Mouse (Mus musculus) forebrain, embryonic 13.5 days (tissue): Measurements from ENCODE around the gene Gm49380. TPM values are rescaled to one million over a fixed set of nuclear protein-coding genes. Genes with fewer than 3 reads are reported as not detected.

Experiments used
- ATAC-seq: fragments of 200-750 bp; cut with Nextera tagmentation; 2 replicates; pipeline ENCODE4 v1.8.0; 2017
- H3K27ac ChIP-seq: fragments of 300-500 bp; sonication (generic); 2 replicates; pipeline ENCODE4 v1.5.1; 2015; ENCODE audit warnings: inconsistent platforms, mild to moderate bottlenecking, moderate library complexity
- H3K27me3 ChIP-seq: fragments of 300-500 bp; sonication (generic); 2 replicates; pipeline ENCODE4 v1.6.1; 2015; ENCODE audit warnings: mild to moderate bottlenecking, inconsistent platforms
- H3K36me3 ChIP-seq: fragments of 300-500 bp; sonication (generic); 2 replicates; pipeline ENCODE4 v1.6.1; 2015; ENCODE audit warnings: mild to moderate bottlenecking, inconsistent platforms; ENCODE audit not compliant: poor library complexity, severe bottlenecking
- H3K4me1 ChIP-seq: fragments of 300-500 bp; sonication (generic); 2 replicates; pipeline ENCODE4 v1.6.1; 2015; ENCODE audit warnings: inconsistent platforms
- H3K4me2 ChIP-seq: fragments of 300-500 bp; sonication (generic); 2 replicates; pipeline ENCODE4 v1.6.1; 2015; ENCODE audit warnings: inconsistent platforms, mild to moderate bottlenecking, moderate library complexity
- H3K4me3 ChIP-seq: fragments of 300-500 bp; sonication (generic); 2 replicates; pipeline ENCODE4 v1.5.1; 2015; ENCODE audit warnings: mild to moderate bottlenecking, inconsistent platforms
- H3K9ac ChIP-seq: fragments of 300-500 bp; sonication (generic); 2 replicates; pipeline ENCODE4 v1.6.1; 2015; ENCODE audit warnings: mild to moderate bottlenecking, inconsistent platforms
- H3K9me3 ChIP-seq: fragments of 300-500 bp; sonication (generic); replicated peaks from 2 replicates; pipeline ENCODE4 v1.6.1; 2016; ENCODE audit warnings: inconsistent platforms
- WGBS: fragments of 180-500 bp; shearing (Covaris S2); methylation state at CpG from one replicate; pipeline ENCODE4 v1.1.7; 2015; 5-methylcytosine and 5-hydroxymethylcytosine counted together
- polyA plus RNA-seq: library from polyadenylated mRNA; unstranded; fragments of >200 nt; fragmentation: Nextera tagmentation; extraction: Ambion mirVana; gene quantifications from 2 replicates; pipeline ENCODE4 v1.2.1, GENCODE M21; 2015

The Gm49380 gene
- polyA plus RNA-seq, 1 experiment from 2014 or later, result not detected

DNA sequence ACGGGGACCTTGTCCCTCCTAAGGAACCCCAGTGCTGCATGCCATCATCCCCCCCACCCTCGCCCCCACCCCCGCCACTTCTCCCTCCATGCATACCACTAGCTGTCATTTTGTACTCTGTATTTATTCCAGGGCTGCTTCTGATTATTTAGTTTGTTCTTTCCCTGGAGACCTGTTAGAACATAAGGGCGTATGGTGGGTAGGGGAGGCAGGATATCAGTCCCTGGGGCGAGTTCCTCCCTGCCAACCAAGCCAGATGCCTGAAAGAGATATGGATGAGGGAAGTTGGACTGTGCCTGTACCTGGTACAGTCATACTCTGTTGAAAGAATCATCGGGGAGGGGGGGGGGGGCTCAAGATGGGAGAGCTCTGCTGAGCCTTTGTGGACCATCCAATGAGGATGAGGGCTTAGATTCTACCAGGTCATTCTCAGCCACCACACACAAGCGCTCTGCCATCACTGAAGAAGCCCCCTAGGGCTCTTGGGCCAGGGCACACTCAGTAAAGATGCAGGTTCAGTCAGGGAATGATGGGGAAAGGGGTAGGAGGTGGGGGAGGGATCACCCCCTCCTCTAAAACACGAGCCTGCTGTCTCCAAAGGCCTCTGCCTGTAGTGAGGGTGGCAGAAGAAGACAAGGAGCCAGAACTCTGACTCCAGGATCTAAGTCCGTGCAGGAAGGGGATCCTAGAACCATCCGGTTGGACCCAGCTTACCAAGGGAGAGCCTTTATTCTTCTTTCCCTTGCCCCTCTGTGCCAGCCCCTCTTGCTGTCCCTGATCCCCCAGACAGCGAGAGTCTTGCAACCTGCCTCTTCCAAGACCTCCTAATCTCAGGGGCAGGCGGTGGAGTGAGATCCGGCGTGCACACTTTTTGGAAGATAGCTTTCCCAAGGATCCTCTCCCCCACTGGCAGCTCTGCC is 65.5 kb downstream of the Gm49380 start:
- Histone ChIP-seq H3K9ac (no peak overlapping the region), H3K36me3 (no peaks in the 10 kb centered on the region), H3K27me3 (peaks cover 39% of the 10 kb centered on the region), H3K9me3 (no peaks in the 10 kb centered on the region), H3K27ac (no peak overlapping the region), H3K4me1 (peaks cover 14% of the 10 kb centered on the region), H3K4me3 (no peak overlapping the region), H3K4me2 (no peak overlapping the region)
- 81% methylated on average over 14 of the region's 14 CpGs for WGBS
- no peak for ATAC-seq

DNA sequence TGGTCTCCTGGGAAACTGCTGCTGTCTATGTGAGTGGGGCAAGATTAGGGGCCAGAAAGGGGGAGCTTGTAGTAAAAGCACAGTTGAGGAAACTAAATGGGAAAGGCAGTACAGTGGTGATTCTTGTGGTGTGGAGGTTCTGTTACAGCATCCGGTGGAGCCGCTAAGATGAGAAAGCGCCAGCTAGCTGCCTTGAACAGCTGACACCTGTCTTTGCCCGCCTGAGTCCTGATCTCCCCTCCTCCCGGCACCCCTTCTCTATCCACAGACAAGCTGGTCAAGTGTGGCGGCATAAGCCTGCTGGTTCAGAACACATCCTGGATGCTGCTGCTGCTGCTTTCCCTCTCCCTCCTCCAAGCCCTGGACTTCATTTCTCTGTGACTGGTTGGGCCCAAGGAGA is 66.2 kb downstream of the Gm49380 start:
- 65% methylated on average over 6 of the region's 6 CpGs for WGBS
- H3K4me1 ChIP-seq, result peaks cover 16% of the 10 kb centered on the region
- no peaks in the 10 kb centered on the region for H3K36me3 ChIP-seq

DNA sequence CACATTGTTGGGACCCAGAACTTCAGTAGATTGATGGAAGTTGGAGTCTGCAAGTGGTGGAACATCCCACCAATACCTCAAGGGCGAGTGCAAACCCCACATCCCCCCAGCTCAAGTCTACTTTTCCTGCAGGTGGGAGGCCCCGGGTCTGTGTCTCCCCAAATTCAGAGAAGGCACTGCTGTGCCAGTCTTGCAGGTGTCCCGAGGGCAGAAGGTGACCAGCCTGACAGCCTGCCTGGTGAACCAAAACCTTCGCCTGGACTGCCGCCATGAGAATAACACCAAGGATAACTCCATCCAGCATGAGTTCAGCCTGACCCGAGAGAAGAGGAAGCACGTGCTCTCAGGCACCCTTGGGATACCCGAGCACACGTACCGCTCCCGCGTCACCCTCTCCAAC is 66.9 kb downstream of the Gm49380 start:
- H3K27me3 ChIP-seq, result peaks cover 52% of the 10 kb centered on the region
- H3K4me1 ChIP-seq, result peaks cover 16% of the 10 kb centered on the region
- WGBS, result 89% methylated on average over 12 of the region's 12 CpGs
- no peak overlapping the region for H3K4me2 ChIP-seq
- H3K9me3 ChIP-seq, result no peaks in the 10 kb centered on the region
- H3K27ac ChIP-seq, result no peak overlapping the region
- no peak overlapping the region for H3K4me3 ChIP-seq
- no peak overlapping the region for H3K9ac ChIP-seq
- ATAC-seq, result no peak
- no peaks in the 10 kb centered on the region for H3K36me3 ChIP-seq

More for the DNA sequence above, 66.2 kb downstream of the Gm49380 start:
- H3K4me3 ChIP-seq, result no peak overlapping the region
- H3K9ac ChIP-seq, result no peak overlapping the region
- H3K4me2 ChIP-seq, result no peak overlapping the region
- H3K27ac ChIP-seq, result no peak overlapping the region
- no peak for ATAC-seq
- no peaks in the 10 kb centered on the region for H3K9me3 ChIP-seq
- peaks cover 45% of the 10 kb centered on the region for H3K27me3 ChIP-seq

DNA sequence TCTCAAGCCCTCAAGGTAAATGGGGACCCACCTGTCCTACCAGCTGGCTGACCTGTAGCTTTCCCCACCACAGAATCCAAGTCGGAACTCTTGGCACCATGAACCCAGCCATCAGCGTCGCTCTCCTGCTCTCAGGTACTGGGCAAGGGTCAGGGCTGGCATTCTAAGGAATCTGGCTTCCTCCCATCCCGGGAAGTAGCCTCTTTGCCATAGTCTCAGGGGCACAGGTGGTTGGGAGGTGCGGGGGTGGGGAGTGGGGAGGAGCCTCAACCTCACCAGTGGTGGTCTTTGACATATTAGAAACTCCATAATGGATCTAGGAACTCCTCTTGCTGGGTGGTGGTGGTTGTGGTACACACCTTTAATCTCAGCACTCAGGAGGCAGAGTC is 67.4 kb downstream of the Gm49380 start:
- Histone ChIP-seq H3K9ac (no peak overlapping the region), H3K4me1 (peaks cover 16% of the 10 kb centered on the region), H3K4me3 (no peak overlapping the region), H3K9me3 (no peaks in the 10 kb centered on the region), H3K36me3 (no peaks in the 10 kb centered on the region), H3K27me3 (peaks cover 57% of the 10 kb centered on the region), H3K4me2 (no peak overlapping the region), H3K27ac (no peak overlapping the region)
- no peak for ATAC-seq
- 81% methylated on average over 5 of the region's 5 CpGs for WGBS

DNA sequence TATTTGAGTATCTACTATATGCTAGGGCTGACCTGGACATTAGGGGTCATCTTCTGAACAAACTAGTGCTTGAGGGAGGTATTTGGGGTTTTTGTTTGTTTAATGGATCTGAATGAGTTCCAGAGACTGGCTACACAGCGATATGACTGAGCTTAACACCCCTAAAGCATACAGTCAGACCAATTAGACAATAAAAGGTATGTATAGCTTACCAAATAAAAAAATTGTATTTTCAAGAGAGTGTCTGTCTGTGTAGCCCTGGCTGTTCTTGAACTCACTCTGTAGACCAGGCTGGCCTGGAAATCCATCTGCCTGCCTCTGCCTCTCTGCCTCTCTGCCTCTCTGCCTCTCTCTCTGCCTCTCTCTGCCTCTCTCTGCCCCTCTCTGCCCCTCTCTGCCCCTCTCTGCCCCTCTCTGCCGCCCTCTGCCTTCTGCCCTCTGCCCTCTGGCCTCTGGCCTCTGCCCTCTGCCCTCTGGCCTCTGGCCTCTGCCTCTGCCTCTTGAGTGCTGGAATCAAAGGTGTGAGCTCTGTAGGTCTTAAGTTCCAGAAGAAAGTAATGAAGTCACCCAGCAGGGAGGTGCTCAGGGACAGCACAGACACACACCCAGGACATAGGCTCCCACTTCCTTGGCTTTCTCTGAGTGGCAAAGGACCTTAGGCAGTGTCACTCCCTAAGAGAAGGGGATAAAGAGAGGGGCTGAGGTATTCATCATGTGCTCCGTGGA is 68.0 kb downstream of the Gm49380 start:
- Histone ChIP-seq H3K4me1 (peaks cover 16% of the 10 kb centered on the region), H3K27ac (no peak overlapping the region), H3K9ac (no peak overlapping the region), H3K4me2 (no peak overlapping the region), H3K9me3 (no peaks in the 10 kb centered on the region), H3K4me3 (no peak overlapping the region), H3K27me3 (peaks cover 58% of the 10 kb centered on the region), H3K36me3 (no peaks in the 10 kb centered on the region)
- ATAC-seq, result no peak
- 62% methylated on average over 3 of the region's 3 CpGs for WGBS

DNA sequence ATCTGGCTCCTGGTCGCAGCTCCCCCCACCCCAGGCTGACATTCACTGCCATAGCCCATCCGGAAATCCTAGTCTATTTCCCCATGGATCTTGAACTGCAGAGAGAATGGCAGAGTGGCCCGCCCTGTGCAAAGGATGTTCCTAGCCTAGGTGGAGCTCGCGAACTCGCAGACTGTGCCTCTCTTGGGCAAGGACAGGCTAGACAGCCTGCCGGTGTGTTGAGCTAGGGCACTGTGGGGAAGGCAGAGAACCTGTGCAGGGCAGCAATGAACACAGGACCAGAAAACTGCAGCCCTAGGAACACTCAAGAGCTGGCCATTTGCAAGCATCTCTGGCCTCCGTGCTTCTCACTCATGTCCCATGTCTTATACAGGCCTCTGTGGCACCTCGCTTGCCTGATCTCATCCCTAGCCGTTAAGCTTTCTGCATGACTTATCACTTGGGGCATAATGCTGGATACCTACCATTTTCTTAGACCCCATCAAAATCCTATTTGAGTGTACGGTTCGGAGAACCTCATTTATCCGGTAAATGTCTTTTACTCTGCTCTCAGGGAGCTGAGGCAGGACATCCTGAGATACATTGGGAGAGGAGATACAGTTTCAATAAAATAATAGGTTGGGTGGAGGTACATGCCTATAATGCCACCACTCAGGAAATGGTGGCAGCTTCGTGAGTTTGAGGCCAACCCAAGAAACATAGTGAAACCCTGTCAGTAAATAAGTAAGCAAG is 68.7 kb downstream of the Gm49380 start:
- H3K9ac ChIP-seq, result no peak overlapping the region
- no peak overlapping the region for H3K27ac ChIP-seq
- no peak for ATAC-seq
- 41% methylated on average over 14 of the region's 14 CpGs for WGBS
- H3K4me3 ChIP-seq, result no peak overlapping the region
- H3K4me1 ChIP-seq, result peaks cover 16% of the 10 kb centered on the region
- H3K4me2 ChIP-seq, result no peak overlapping the region
- H3K36me3 ChIP-seq, result no peaks in the 10 kb centered on the region
- peaks cover 58% of the 10 kb centered on the region for H3K27me3 ChIP-seq
- H3K9me3 ChIP-seq, result no peaks in the 10 kb centered on the region

DNA sequence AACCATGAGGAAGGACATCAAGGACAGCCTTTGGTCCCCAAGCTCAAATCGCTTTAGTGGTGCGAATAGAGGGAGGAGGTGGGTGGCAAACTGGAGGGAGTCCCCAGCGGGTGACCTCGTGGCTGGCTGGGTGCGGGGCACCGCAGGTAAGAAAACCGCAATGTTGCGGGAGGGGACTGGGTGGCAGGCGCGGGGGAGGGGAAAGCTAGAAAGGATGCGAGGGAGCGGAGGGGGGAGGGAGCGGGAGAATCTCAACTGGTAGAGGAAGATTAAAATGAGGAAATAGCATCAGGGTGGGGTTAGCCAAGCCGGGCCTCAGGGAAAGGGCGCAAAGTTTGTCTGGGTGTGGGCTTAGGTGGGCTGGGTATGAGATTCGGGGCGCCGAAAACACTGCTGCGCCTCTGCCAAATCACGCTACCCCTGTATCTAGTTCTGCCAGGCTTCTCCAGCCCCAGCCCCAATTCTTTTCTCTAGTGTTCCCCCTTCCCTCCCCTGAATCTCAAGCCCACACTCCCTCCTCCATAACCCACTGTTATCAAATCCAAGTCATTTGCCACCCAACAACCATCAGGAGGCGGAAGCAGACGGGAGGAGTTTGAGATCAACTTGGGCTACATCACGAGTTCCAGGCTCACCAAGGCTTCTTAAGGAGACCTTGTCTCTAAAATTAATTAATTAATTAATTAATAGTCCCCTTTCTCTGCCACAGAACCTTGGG is 69.4 kb downstream of the Gm49380 start:
- Histone ChIP-seq H3K4me1 (peaks cover 16% of the 10 kb centered on the region), H3K9me3 (no peaks in the 10 kb centered on the region), H3K27me3 (peaks cover 58% of the 10 kb centered on the region), H3K9ac (peak overlapping the region; percentile 61), H3K4me2 (peak overlapping the region; percentile 69), H3K36me3 (no peaks in the 10 kb centered on the region), H3K27ac (no peak overlapping the region), H3K4me3 (peak overlapping the region; percentile 37)
- 3% methylated on average over 22 of the region's 23 CpGs for WGBS
- no peak for ATAC-seq

DNA sequence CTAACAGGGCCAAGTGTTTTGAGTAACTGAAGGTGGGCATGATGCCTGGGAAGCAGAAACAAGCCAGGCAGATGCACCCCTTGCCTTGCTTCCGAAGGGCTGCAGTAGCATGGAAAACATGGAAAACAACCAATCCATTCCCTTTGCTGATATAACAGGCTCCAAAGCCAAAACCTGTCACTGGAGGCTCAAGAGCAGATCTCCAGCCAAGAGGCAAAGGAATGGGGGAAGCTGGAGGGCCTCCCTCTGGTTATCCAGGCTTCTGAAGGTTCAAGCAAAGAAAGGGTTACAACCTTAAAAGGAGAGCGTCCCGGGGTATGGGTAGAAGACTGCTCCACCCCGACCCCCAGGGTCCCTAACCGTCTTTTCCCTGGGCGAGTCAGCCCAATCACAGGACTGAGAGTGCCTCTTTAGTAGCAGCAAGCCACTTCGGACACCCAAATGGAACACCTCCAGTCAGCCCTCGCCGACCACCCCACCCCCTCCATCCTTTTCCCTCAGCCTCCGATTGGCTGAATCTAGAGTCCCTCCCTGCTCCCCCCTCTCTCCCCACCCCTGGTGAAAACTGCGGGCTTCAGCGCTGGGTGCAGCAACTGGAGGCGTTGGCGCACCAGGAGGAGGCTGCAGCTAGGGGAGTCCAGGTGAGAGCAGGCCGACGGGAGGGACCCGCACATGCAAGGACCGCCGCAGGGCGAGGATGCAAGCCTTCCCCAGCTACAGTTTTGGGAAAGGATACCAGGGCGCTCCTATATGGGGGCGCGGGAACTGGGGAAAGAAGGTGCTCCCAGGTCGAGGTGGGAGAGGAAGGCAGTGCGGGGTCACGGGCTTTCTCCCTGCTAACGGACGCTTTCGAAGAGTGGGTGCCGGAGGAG is 70.2 kb downstream of the Gm49380 start, which contains the start of gene Thy1:
Gene Thy1 (plus strand): TSS at position 549 of the 872 bp plus-strand sequence.
- ATAC-seq, result peak; percentile 66; the same call in 1 of the 2 replicates
- H3K4me3 ChIP-seq, result peak within 1 kb of the TSS; percentile 37
- H3K9ac ChIP-seq, result peak within 1 kb of the TSS; percentile 61
- peaks cover 58% of the 10 kb centered on the region for H3K27me3 ChIP-seq
- peak within 1 kb of the TSS; percentile 69 for H3K4me2 ChIP-seq
- no peak within 1 kb of the TSS for H3K27ac ChIP-seq
- 2% methylated on average over 29 of the region's 30 CpGs for WGBS
- H3K9me3 ChIP-seq, result no peaks in the 10 kb centered on the region
- no peaks in the 10 kb centered on the region for H3K36me3 ChIP-seq
- H3K4me1 ChIP-seq, result peaks cover 16% of the 10 kb centered on the region

DNA sequence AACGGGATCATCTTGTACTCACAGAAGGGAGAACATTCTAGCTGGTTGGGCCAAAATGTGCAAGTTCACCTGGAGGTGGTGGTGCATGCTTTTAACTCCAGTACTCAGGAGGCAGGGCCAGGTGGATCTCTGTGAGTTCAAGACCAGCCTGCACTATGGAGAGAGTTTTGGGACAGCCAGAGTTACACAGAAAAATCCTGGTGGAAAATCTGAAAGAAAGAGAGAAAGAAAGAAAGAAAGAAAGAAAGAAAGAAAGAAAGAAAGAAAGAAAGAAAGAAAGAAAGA is 71.0 kb downstream of the Gm49380 start:
- Histone ChIP-seq H3K27me3 (peaks cover 58% of the 10 kb centered on the region), H3K36me3 (no peaks in the 10 kb centered on the region), H3K9me3 (no peaks in the 10 kb centered on the region), H3K4me2 (no peak overlapping the region), H3K4me1 (peaks cover 16% of the 10 kb centered on the region), H3K4me3 (no peak overlapping the region), H3K9ac (no peak overlapping the region), H3K27ac (no peak overlapping the region)
- 88% methylated on average over 1 of the region's 1 CpGs for WGBS
- no peak for ATAC-seq

DNA sequence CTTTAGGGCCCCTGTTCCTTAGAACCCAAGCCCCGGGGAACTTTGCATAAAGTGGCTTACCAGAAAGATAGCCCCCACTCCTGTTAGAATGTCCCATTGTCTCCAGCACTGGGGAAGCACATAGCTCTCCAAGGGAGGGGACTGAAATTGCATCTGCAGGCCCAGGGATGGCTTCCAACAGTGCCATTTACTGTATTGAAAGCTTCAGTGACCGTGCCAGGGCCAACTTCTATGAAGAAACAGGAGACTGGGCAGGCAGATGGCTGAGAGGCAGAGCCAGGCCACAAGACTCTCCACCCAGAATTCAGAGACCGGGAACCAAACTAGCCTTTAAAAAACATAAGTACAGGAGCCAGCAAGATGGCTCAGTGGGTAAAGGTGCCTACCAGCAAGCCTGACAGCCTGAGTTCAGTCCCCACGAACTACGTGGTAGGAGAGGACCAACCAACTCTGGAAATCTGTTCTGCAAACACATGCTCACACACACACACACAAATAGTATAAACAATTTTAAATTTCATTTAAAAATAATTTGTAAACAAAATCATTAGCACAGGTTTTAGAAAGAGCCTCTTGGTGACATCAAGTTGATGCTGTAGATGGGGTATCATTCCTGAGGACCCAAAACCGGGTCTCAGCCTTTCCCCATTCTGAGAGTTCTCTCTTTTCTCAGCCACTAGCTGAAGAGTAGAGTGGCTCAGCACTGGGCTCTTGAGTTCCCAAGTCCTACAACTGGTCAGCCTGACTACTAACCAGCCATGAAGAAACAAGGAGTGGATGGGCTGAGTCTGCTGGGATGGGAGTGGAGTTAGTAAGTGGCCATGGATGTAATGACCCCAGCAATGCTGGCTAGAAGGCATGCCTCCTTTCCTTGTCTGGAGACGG is 71.5 kb downstream of the Gm49380 start:
- H3K27ac ChIP-seq, result no peak overlapping the region
- no peaks in the 10 kb centered on the region for H3K9me3 ChIP-seq
- H3K4me1 ChIP-seq, result peaks cover 16% of the 10 kb centered on the region
- peaks cover 58% of the 10 kb centered on the region for H3K27me3 ChIP-seq
- no peak overlapping the region for H3K4me3 ChIP-seq
- no peak overlapping the region for H3K4me2 ChIP-seq
- no peak for ATAC-seq
- no peaks in the 10 kb centered on the region for H3K36me3 ChIP-seq
- 69% methylated on average over 7 of the region's 7 CpGs for WGBS
- no peak overlapping the region for H3K9ac ChIP-seq
